Mouse (Mus musculus) heart, embryonic 15.5 days (tissue): Measurements from ENCODE around the gene Pigu. TPM values are rescaled to one million over a fixed set of nuclear protein-coding genes. Genes with fewer than 3 reads are reported as not detected.

Experiments used
- ATAC-seq: fragments of 200-750 bp; cut with Nextera tagmentation; replicated peaks from 2 replicates; pipeline ENCODE4 v1.8.0; 2017; ENCODE audit warnings: low read depth, moderate TSS enrichment; ENCODE audit not compliant: insufficient number of reproducible peaks, insufficient read depth, low FRiP score
- H3K27ac ChIP-seq: fragments of 300-500 bp; sonication (generic); 2 replicates; pipeline ENCODE4 v1.5.1; 2015; ENCODE audit warnings: mild to moderate bottlenecking, inconsistent platforms
- H3K27me3 ChIP-seq: fragments of 300-500 bp; sonication (generic); 2 replicates; pipeline ENCODE4 v1.6.1; 2015; ENCODE audit warnings: inconsistent platforms
- H3K36me3 ChIP-seq: fragments of 300-500 bp; sonication (generic); 2 replicates; pipeline ENCODE4 v1.6.1; 2015; ENCODE audit warnings: mild to moderate bottlenecking, inconsistent platforms
- H3K4me1 ChIP-seq: fragments of 300-500 bp; sonication (generic); replicated peaks from 2 replicates; pipeline ENCODE4 v1.6.1; 2015; ENCODE audit warnings: inconsistent platforms
- H3K4me2 ChIP-seq: fragments of 300-500 bp; sonication (generic); 2 replicates; pipeline ENCODE4 v1.6.1; 2015; ENCODE audit warnings: inconsistent platforms, mild to moderate bottlenecking, moderate library complexity
- H3K4me3 ChIP-seq: fragments of 300-500 bp; sonication (generic); 2 replicates; pipeline ENCODE4 v1.5.1; 2015; ENCODE audit warnings: mild to moderate bottlenecking, inconsistent platforms
- H3K9ac ChIP-seq: fragments of 300-500 bp; sonication (generic); 2 replicates; pipeline ENCODE4 v1.6.1; 2015; ENCODE audit warnings: mild to moderate bottlenecking, inconsistent platforms
- H3K9me3 ChIP-seq: fragments of 300-500 bp; sonication (generic); replicated peaks from 2 replicates; pipeline ENCODE4 v1.6.1; 2016; ENCODE audit warnings: inconsistent platforms
- WGBS: fragments of 180-500 bp; shearing (Covaris S2); methylation state at CpG from one replicate; pipeline ENCODE4 v1.1.7; 2015; ENCODE audit warnings: mixed read lengths; 5-methylcytosine and 5-hydroxymethylcytosine counted together
- polyA plus RNA-seq: library from polyadenylated mRNA; unstranded; fragments of >200 nt; fragmentation: Nextera tagmentation; extraction: Ambion mirVana; gene quantifications from 2 replicates; pipeline ENCODE4 v1.2.1, GENCODE M21; 2015

Pigu gene
- polyA plus RNA-seq = 45.4 and 53.5 TPM in 2 replicates

- ATAC-seq = peak; percentile 98
Observed at GRCm38 (mm10) chr2:155356971-155357591, at the start of gene Pigu. Gene Pigu (minus strand): TSS chr2:155357430.

DNA sequence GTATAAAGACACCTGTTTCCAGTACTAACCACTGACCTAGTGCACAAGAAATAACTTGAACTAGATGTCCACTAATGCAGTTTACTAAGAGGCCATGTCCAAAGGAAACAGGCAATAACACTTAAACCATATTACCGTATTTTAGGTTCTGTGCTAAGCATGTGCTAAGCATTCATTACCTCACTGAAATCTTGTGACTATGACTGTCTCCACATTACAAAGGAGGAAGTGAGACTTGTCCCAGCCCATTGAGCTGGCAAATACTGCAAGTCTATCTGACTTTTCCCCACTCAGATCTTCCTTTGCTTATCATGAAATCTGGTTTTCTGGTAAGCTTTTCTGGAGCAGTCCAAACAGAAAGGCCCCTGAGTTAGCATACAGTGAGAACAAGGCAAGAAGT is 47.4 kb upstream of the Pigu start:
- Histone ChIP-seq H3K4me2 (no peak overlapping the region), H3K27me3 (no peaks in the 10 kb centered on the region), H3K4me3 (no peak overlapping the region), H3K27ac (no peak overlapping the region), H3K4me1 (0 out of 2 replicates have a peak, but pooled peaks cover 7% of the 10 kb centered on the region), H3K9me3 (no peaks in the 10 kb centered on the region), H3K9ac (no peak overlapping the region), H3K36me3 (peaks cover 62% of the 10 kb centered on the region)
- no peak for ATAC-seq
- 92% methylated on average over 1 of the region's 1 CpGs for WGBS

More at GRCm38 (mm10) chr2:155356971-155357591, at the start of gene Pigu:
- Histone ChIP-seq H3K4me2 (peak within 1 kb of the TSS; percentile 75), H3K27ac (peak within 1 kb of the TSS; percentile 76), H3K9me3 (no peaks in the 10 kb centered on the region), H3K27me3 (no peaks in the 10 kb centered on the region), H3K4me3 (peak within 1 kb of the TSS; percentile 95), H3K9ac (peak within 1 kb of the TSS; percentile 78), H3K36me3 (no peaks in the 10 kb centered on the region), H3K4me1 (peaks cover 13% of the 10 kb centered on the region)
- under 1% methylated on average over 38 of the region's 38 CpGs for WGBS

DNA sequence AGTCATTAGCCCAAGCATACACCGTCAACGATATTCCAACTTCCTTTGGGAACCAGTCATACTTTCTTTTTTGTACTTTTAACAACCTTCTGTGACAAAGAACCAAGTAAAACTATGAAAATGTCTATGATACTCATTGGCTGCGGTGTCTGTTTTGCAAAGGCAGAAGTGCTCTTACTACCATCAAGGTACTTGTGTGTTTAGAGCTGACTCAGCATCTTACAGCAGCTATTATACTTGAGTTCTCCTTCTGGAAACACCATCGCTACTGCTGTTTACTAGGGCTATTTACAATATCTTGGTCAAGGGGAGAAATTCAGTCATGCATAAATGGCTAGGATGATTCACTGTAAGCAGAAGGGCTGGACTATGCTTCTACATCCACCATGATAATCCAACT is 44.7 kb upstream of the Pigu start:
- no peaks in the 10 kb centered on the region for H3K9me3 ChIP-seq
- WGBS = 94% methylated on average over 4 of the region's 4 CpGs
- 0 out of 2 replicates have a peak, but pooled peaks cover 7% of the 10 kb centered on the region for H3K4me1 ChIP-seq
- H3K4me2 ChIP-seq = no peak overlapping the region
- ATAC-seq = no peak
- H3K27ac ChIP-seq = no peak overlapping the region
- H3K36me3 ChIP-seq = peaks cover 48% of the 10 kb centered on the region
- no peak overlapping the region for H3K9ac ChIP-seq
- no peak overlapping the region for H3K4me3 ChIP-seq
- H3K27me3 ChIP-seq = no peaks in the 10 kb centered on the region

- no peaks in the 10 kb centered on the region for H3K27me3 ChIP-seq
- H3K4me1 ChIP-seq = 0 out of 2 replicates have a peak, but pooled peaks cover 7% of the 10 kb centered on the region
- H3K27ac ChIP-seq = no peak overlapping the region
- no peak for ATAC-seq
- H3K9ac ChIP-seq = no peak overlapping the region
- no peaks in the 10 kb centered on the region for H3K9me3 ChIP-seq
- H3K4me3 ChIP-seq = no peak overlapping the region
- peaks cover 37% of the 10 kb centered on the region for H3K36me3 ChIP-seq
- no peak overlapping the region for H3K4me2 ChIP-seq
Observed at GRCm38 (mm10) chr2:155400276-155400675, 43.0 kb upstream of the Pigu start.

- Histone ChIP-seq H3K4me3 (no peak overlapping the region), H3K4me1 (0 out of 2 replicates have a peak, but pooled peaks cover 2% of the 10 kb centered on the region), H3K27ac (no peak overlapping the region), H3K9me3 (no peaks in the 10 kb centered on the region), H3K4me2 (no peak overlapping the region), H3K27me3 (no peaks in the 10 kb centered on the region), H3K36me3 (peaks cover 35% of the 10 kb centered on the region), H3K9ac (no peak overlapping the region)
- WGBS = 79% methylated on average over 5 of the region's 5 CpGs
- no peak for ATAC-seq
Observed at GRCm38 (mm10) chr2:155394586-155394985, 37.4 kb upstream of the Pigu start.

GRCm38 (mm10) chr2:155388573-155388972 is 31.3 kb upstream of the Pigu start:
- Histone ChIP-seq H3K27me3 (no peaks in the 10 kb centered on the region), H3K9ac (no peak overlapping the region), H3K9me3 (no peaks in the 10 kb centered on the region), H3K27ac (peak overlapping the region; percentile 31; the same call in 1 of the 2 replicates), H3K4me3 (no peak overlapping the region), H3K4me1 (peaks cover 46% of the 10 kb centered on the region), H3K36me3 (peaks cover 52% of the 10 kb centered on the region), H3K4me2 (no peak overlapping the region)
- no peak for ATAC-seq
- 76% methylated on average over 2 of the region's 2 CpGs for WGBS

DNA sequence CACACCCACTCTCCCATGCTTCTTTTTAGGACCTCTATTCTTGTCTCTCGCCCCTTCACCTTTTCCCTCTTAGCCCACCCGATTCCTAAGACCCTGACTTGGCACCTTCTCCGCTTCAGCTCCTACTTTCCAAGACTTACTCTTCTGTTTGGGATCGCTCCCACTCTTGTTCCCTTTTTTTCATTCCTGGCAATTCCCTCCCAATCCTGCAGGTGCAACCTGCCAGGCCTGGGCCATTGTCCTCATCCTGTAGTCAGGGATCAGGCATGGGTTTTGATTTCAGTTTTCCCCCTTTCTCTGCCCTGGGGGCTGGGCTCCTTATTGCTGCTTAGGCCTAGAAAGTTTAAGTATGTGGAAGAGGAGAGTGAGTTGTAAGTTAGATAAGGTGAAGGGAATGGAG is 29.8 kb upstream of the Pigu start:
- no peak overlapping the region for H3K4me3 ChIP-seq
- H3K4me1 ChIP-seq = peaks cover 60% of the 10 kb centered on the region
- H3K27me3 ChIP-seq = no peaks in the 10 kb centered on the region
- H3K4me2 ChIP-seq = no peak overlapping the region
- no peak for ATAC-seq
- 79% methylated on average over 4 of the region's 4 CpGs for WGBS
- no peaks in the 10 kb centered on the region for H3K9me3 ChIP-seq
- H3K9ac ChIP-seq = no peak overlapping the region
- H3K36me3 ChIP-seq = peaks cover 48% of the 10 kb centered on the region
- no peak overlapping the region for H3K27ac ChIP-seq

DNA sequence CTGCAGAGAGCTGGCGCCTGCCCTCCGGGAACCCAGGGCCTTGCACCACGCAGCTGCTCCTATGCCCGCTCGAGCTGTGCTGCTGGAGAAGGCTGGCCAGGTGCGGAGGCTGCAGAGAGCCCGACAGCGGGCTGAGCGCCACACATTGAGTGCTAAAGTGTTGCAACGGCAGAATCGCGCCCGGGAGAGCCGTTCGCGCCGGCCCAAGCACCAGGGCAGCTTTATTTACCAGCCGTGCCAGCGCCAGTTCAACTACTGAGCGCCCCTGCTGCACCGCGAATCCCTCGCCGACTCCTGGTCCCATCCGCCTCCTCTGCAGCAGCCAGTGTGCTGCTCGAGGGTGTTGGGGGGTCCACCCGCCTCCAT is 29.3 kb upstream of the Pigu start:
- WGBS = 39% methylated on average over 27 of the region's 27 CpGs
- Histone ChIP-seq H3K27me3 (no peaks in the 10 kb centered on the region), H3K4me1 (peaks cover 60% of the 10 kb centered on the region), H3K27ac (no peak overlapping the region), H3K4me3 (no peak overlapping the region), H3K4me2 (no peak overlapping the region), H3K36me3 (peaks cover 48% of the 10 kb centered on the region), H3K9ac (no peak overlapping the region), H3K9me3 (no peaks in the 10 kb centered on the region)
- ATAC-seq = no peak

- Histone ChIP-seq H3K27me3 (no peaks in the 10 kb centered on the region), H3K27ac (no peak overlapping the region), H3K4me2 (no peak overlapping the region), H3K4me1 (peaks cover 62% of the 10 kb centered on the region), H3K9ac (no peak overlapping the region), H3K4me3 (no peak overlapping the region), H3K9me3 (no peaks in the 10 kb centered on the region), H3K36me3 (peaks cover 44% of the 10 kb centered on the region)
- WGBS = 65% methylated on average over 18 of the region's 18 CpGs
- no peak for ATAC-seq
Observed at GRCm38 (mm10) chr2:155385731-155386533, 28.7 kb upstream of the Pigu start.

- WGBS = 34% methylated on average over 7 of the region's 7 CpGs
- Histone ChIP-seq H3K4me2 (no peak overlapping the region), H3K27ac (no peak overlapping the region), H3K9ac (no peak overlapping the region), H3K27me3 (peaks cover 2% of the 10 kb centered on the region; the same call in 1 of the 2 replicates), H3K9me3 (no peaks in the 10 kb centered on the region), H3K4me1 (peaks cover 65% of the 10 kb centered on the region), H3K36me3 (peaks cover 37% of the 10 kb centered on the region), H3K4me3 (no peak overlapping the region)
- ATAC-seq = no peak
Observed at GRCm38 (mm10) chr2:155385090-155385489, 27.9 kb upstream of the Pigu start.

- 38% methylated on average over 2 of the region's 2 CpGs for WGBS
- Histone ChIP-seq H3K4me3 (peak overlapping the region; percentile 75), H3K36me3 (peaks cover 29% of the 10 kb centered on the region), H3K27ac (peak overlapping the region; percentile 98), H3K9me3 (no peaks in the 10 kb centered on the region), H3K4me2 (peak overlapping the region; percentile 83), H3K27me3 (peaks cover 5% of the 10 kb centered on the region; the same call in 1 of the 2 replicates), H3K9ac (peak overlapping the region; percentile 89), H3K4me1 (peaks cover 52% of the 10 kb centered on the region)
- ATAC-seq = peak; percentile 27; the same call in 1 of the 2 replicates
Observed at GRCm38 (mm10) chr2:155382791-155383438, 25.7 kb upstream of the Pigu start.
